Mouse (Mus musculus) embryo, embryonic 10 days (tissue): ENCODE data around the gene 5730522E02Rik.
"Not testable (repeated sequence)": the region's sequence is repeated elsewhere in the genome, so short reads cannot be mapped to it uniquely, and the experiment has no call there.

Source experiments
- DNase-seq: peaks from one replicate; pipeline ENCODE4 v3.0.0-alpha.2; 2015; ENCODE audit warnings: low spot score

The 5730522E02Rik gene

DNA sequence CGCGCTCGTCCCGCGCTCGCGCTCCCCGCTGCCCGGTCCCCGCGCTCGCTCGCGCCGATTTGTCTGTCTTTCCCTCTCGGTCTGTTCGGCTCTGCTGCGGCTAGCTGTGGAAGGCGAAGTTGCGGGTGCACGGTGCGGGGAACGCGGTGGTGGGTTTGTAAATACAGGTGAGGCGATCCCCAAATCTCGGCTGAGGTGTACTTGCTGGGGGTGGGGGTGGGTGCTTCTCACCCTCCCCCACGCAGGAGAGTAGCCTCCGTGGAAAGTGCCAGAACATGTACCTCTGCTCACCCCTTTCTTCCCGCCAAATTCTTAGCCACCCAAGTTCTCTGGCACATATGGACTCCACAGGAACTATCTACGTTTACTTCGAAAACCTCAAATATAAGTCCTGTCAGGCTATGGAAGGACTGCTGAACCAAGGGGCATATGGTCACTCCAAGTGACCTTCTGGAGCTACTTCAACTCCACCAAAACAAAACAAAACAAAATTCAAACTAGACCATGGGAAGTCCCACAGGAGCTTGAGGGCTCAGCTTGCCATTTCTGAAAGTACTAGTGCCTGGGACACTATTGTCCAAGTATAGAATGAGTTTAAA, at the start of gene 5730522E02Rik:
Gene 5730522E02Rik, minus strand, starts transcription at position 182 of the 599 bp plus-strand sequence.
- no peak for DNase-seq

DNA sequence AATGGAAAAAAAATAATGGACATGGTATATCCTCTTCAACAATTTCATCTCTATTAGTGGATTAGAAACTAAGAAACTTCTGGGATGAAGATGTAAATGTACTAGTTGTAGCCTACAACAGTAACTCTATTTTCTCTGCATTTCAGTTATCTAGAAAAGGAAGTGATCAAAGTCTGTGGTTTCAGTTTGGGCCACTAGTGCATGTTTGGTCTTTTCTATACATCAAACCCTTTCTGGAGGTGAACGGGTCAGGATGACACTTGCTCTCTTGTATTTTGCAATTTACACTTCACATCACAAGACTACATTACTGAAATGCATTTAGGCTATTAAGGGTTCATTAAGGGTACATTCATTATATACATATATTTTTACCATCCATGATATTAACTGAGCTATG, 26.0 kb upstream of the 5730522E02Rik start:
- no peak for DNase-seq

DNA sequence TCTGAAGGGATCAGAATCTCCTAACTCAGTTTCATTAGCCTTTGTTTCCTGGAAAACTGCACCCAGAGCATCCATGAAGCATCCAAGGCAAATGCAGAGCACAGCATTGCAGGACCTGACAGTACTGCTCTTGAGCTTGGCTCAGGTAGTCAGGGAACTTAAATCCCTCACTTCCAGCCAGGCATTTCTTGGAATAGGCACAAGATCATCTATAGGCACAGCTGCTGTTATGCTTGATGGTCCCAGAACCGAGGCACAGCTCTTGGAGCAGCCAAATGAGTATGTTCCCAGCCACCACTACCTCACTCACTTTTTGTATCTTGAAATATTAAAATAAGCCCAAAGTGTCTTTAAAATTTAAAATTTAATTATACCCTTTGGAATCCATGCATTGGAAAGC, 19.3 kb upstream of the 5730522E02Rik start:
- no peak for DNase-seq

DNA sequence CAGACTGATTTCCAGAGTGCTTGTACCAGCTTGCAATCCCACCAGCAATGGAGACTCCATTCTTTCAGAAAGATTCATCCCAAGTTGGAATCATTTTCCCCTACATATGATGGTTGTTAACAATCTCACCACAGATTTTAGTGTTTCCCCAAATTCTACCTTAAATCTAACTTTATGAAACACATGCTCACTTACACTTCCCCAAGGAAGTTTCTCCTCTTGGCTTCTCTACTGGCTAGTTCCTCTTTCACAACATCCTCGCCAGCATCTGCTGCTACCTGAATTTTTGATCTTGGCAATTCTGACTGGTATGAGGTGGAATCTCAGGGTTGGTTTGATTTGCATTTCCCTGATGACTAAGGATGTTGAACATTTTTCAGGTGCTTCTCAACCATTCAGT, 3.1 kb upstream of the 5730522E02Rik start:
- DNase-seq, result not testable (repeated sequence)

DNA sequence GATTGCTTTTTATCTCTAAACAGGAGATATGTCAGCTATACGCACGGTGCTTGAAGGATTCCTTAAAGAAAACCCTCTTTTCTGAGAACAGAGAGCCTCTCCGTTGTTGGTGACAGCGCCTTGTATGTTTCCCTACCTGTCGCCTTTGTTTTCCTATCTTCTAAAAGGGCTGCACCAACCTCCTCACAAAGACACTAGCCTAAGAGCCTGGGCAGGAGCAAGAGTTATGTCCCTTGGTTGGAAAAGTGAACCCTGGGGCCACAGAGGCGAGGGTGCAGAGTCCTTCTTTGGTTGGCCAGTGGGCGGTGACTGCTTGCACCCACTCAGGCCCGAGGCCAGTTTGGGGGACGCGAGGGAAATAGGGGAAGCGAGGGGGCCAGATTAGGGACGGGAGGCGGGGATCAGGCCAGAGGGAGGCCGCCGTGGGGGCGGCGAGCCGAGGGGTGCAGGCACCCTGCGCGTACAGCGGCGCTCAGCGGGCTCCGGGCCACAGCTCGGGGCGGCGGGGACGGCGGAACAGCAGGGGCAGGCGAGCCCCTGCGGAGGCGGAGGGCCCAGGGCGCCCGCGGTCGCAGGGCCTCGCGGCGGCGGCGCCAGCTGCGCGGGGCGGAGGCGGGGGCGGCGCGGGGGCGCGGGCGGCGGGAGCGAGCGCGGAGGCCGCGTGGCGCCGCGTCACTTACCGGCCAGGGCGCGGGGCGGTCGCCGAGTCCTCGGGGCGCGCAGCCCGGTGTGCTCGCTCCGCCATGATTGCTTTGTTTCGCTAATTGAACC, 567 bp downstream of the 5730522E02Rik start:
- DNase-seq, result peak; percentile 76

DNA sequence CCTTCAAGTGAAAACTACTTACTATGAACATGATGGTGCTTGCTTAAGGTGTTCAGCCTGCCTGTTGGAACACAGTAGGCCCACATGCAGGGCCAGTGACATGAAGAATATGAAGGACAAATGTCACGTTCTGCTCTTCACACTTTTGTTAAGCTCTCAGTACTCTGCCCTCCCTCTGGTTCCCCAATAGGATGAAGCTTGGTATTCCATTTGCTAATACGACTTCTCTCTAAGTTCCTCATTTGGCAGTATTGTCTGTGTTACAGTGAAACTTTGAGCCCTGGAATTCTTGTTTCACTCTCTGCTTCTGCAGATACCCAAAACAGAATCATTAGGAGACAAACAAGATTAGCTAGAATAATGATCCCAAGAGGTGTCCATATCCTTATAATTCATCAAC, 7.1 kb downstream of the 5730522E02Rik start:
- no peak for DNase-seq

DNA sequence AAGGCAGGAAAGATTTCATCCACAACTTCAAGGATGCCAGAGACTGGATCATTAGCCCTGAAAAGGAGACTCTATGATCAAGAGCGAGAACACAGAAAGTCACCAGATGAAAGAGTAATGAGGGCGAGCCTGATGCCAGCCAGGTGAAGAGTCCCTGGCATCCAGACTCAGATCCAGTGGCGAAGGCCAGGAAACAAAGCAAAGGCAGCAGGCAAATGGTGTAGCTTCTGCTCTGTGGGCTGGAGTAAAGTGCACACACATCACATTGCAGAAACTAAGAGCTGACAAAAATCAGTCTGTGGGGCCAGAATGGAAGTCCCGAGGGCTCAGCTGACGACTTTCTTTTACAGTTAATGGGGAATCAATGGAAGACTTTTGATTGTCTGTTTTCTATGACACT, 7.7 kb downstream of the 5730522E02Rik start:
- no peak for DNase-seq

DNA sequence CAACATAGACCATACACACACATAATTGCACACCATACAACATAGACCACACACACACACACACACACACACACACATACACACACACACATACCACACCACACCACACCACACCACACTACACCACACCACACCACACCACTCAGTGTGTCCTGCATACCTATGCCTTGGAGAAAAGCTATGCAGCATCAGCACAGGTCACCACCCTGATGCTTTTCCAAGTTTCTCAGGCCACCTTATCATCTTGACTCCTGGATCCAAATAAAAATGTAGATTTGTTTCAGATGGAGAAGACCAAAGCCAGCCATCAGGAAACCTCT, 8.8 kb downstream of the 5730522E02Rik start:
- DNase-seq, result no peak

DNA sequence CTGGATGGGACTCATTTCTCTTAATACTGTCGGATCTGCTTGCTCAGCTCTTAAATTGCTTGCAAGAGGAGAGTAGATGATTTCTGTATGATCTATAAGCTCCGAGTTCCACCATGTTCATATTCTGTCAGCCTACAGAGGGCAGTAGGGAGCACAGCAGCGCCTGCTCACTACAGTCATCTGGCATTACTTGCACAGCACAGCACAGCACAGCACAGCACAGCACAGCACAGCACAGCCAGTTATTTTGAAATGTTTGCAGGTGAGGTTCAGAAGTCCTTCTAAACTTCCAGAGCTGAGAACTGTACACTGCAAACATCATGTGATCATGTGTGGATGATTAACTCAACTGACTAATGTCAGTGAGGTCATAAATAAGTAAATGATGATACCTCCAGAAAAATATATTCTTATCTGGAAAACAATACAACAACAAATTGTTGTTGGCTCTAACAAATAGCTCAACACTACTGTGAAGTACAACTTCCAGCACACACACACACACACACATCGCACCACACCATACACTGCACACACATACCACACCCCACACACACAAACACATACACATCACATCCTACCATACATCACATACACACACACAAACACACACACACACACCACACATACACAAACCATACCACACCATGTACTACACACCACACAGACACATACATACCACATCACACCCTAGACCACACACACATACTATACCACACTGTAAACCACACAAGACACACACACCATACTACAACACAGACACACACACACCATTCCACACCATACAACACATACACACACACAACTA, 9.4 kb downstream of the 5730522E02Rik start:
- peak; percentile 81 for DNase-seq

DNA sequence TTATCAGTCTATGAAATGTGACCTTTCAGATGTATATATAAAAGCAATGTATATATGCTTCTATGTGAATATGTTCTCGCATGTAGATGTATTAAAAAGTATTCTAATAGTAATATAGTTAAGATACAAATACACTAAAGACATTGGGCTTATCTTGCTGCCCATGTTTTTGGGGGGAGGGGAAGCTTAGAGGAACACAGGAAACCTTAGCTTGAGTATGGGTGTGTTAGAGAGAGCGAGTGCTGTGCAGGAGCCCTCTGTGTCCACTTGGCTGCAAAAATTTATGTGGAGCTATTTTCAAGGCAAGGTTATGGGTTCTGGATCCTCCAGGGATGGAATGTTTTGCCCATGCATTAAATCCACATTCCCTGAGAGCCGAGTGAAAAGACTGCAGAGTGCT, 15.1 kb downstream of the 5730522E02Rik start:
- no peak for DNase-seq

DNA sequence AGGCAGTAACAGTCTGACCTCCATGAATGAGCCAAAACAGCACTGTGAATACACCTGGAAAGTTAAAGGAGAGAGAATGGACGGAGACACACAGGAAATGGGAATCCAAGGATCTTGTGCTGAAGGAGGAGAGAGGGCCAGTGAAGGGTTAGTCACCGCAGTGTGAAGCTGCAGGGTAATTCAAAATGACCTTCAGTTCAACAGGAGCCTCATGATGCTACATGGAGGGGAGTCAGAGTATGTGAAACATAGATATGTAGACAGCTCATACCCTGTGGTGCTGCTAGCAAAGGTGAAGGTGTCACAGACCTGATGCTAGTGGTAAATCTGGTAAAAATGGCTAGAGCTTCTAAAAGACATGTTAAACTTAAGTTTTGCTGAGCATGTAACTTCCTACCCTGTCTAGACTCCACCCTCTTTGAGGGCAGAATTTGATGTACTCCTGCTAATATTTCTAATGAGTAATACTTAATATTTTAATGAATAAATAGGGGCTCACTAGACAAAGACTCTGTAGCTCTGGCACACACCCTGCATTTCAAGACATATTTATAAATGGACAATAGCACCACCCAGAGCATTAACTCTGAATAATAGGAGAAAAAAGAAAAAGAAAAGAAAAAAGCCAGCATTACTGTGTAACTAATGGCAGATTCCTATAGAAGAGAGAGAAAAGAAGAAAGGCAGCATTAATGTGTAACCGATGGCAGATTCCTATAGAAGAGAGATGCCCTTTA, 23.2 kb downstream of the 5730522E02Rik start:
- no peak for DNase-seq

DNA sequence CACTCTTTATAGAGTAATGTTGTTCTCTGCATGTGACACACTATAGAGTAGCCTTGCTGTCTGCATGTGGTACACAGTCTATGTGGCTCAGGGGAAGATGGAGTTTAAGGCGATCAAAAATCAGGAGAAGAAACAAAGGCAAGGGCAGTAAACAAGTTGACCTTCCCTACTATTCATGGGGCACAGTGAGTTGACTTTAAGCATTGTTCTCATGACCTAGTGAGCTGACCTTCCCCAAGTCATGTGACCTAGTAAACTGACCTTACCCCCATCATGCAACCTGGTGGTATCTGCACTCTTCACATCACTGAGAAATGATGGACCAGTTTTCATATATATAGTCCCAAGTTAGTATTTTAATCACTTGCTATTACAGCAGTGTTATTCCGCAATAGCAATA, 40.0 kb downstream of the 5730522E02Rik start:
- no peak for DNase-seq

DNA sequence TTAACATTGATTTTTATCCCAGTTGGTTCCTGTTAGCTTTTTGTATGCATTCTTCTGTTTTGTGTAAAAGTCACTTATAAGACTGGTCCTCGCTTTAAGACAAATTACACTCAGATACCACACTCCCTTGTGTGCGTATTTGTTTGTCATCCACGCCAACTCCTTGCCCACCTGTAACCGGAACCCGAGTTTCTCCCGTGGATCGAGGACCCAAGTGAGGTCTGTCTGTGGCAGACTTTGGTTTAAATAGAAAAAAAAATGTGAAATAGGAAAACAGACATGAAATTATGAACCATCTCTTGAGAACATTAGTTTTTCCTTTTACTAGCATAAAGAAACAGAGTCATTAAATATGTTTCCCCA, 43.0 kb downstream of the 5730522E02Rik start:
- DNase-seq, result no peak

DNA sequence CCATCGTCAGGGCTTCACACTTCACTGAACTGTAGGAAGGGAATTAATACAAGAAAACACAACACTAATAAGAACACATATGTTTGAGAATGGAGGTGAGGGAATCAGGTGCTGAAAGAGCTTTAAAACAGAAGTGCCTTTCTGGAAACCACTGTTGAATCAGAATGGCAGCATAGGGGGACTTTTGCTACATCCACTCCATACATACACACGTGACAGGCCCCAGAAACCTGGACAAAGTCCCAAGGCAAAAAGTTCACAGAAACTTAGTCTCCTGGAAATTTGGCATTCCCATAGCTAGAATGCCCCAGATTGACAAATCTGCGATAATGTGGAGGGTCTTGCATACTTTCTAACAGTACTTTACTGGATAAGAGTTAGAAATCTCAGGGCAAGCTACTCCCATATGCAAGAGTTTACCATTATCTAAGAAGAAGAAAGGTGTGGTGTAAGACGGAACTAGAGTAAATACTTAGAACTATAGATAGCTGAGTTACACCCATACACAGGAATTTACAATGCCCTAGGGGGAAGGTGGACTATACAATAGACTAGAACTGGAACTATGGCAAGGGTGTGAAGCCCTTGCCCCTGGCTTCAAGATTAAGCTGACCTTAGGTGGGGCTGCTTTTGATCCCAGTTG, 43.5 kb downstream of the 5730522E02Rik start:
- no peak for DNase-seq

DNA sequence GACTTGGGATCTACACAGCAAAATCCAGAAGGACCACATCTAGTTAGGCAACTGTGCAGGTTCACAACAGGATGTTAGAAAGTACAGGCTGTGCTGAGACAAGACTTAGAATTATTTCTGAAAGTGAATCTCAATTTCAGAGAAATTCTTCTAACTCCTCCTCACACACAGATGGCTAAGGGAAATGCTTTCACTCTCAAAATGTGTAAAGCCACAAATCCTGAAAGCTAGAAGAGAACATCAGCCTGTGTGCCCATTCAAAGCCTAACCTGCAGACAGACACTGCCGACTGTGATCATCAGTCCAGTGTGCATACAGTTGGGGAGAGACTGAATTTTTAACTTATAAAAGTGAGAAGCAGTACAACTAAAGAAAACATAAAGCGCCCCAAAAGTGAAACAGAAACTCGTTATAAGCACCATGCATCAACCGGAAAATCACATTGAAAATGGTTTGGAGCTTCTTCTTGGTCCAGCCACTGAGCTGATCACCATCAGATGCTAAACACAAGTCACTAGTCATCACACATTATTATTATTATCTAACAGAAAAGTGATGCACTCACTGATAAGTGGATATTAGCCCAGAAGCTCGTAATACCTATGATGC, 45.8 kb downstream of the 5730522E02Rik start:
- no peak for DNase-seq

DNA sequence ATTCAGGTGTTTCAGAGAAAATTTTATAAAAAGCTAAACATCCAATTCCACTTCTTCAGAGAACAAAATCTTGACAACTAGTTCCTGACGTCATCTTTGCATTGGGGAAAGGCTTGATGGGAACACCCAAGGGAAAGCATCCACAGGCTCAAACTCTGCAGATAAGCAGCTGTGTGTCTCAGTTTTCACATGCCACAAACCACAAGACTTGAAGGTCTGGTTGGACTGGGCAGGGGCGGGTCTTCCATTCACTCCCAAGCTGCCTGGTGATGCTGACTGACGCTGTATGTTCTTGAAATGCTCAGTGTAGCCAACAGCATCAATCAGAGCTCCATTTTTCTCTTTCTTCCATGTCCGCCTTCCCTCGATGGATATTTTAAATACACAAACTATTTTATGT, 49.2 kb downstream of the 5730522E02Rik start:
- DNase-seq, result no peak

DNA sequence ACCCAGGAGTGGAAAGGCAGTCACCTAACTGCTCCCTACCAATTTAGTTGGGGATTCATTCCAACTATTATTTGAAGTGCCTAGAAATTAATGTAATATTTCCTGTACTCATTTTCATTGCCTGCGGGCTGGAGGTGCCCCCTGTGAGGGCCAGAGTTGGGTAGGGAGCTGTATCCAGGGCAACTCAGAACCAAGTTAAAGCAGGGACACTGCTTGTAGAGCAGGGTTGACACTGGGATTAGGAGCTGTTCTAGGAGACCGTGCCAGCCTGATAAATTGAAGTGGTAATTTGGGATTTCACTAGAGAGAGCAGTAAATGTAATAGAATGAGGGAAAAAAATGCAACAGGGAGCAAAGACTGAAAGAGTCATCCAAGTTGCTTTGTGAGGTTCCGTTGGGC, 51.5 kb downstream of the 5730522E02Rik start:
- DNase-seq, result no peak

DNA sequence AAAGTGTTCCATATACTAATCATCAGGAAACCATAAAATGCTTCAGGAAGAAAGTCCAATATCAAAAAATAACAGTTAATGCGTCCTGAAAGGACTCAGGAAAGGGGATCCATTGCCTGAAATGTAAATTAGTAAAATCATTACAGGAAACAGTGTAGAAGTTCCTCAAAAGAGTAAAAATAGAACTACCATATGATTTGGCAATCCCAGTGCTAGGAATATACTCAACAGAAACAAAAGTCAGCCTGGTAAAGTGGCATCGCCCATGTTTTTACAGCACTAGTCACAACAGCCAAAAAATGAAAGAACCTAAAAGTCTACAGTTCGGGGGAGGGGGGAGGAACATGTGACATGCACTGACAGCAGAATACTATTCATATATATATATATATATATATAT, 70.5 kb downstream of the 5730522E02Rik start:
- DNase-seq, result no peak

DNA sequence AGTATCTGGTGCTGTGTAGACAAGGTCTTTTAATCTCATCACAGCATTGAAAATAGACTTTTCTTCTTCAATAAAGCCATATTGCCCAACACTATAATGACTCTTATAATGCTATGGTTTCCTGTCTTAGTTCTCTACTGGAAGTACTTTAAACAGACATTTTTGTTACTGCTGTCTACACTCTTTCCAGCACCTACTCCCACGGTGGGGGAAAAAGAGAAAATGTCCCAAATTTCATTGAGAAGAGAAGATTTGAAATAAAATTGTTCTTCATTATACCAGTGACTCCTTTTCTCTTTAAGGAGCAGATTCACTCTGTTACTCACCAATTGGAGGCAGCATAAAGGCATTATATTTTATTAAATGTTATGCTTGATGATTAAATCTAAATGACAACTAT, 72.5 kb downstream of the 5730522E02Rik start:
- DNase-seq, result no peak

DNA sequence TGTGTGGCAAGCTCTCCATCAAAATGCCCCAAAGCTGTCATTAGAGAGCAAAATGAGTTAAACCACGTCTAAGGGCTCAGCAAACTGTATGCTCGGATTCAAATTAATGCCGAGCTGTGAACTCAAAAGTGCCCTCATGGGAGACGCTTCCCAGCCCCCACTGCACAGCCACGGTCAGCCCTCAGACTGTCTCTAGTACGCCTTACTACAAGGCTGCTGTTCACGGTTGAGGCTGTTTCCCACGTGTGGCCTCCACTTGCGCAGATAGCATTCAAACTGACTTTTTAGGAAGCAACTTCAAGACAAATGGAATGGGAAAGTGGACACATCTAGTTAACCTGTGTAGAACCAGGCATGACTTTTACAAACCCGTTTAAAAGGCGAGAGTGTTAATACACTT, 79.7 kb downstream of the 5730522E02Rik start:
- peak; percentile 55 for DNase-seq

DNA sequence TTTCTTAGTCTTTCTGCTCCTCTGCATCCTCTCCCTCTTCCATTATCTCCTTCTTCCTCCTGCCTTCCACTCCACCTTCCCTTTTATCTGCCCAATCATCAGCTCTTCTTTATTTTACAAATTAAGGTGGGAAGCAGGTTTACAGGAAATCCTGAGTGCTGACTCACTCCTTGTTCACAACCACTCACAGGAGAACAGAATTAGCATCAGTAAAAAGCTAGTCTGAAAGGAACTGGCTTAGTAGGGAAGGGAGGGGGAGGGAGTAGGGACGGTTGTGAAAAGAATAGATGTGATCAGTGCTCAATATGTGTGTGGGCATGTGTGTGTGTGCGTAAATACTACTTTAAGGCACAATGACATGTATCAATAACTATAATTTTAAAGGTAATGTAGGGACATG, 81.5 kb downstream of the 5730522E02Rik start:
- no peak for DNase-seq

DNA sequence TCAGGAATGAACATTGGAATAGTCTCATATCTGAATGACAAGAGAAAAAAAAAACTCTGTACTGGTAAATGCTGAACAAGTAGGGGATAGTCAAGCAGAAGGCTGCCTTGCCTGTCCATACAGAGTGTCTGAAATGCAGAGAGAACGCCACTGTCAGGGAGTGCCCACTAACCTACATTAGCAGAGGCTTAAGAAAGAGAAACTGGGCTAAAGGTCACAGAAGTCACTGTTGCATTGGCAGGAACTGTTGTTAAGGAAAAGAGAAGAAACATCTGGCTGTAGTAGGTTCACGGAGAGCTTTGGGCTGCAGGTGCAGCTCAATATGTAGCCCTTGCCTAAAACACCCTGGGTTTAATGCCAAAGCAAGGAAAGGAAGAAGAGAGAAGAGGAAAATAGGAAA, 82.2 kb downstream of the 5730522E02Rik start:
- no peak for DNase-seq
